Mouse (Mus musculus) neural tube, embryonic 11.5 days (tissue): ENCODE results near the gene Cga. TPM values are rescaled to one million over a fixed set of nuclear protein-coding genes. Genes with fewer than 3 reads are reported as not detected.

ENCODE experiments used
- ATAC-seq: fragments of 200-750 bp; cut with Nextera tagmentation; 2 replicates; pipeline ENCODE4 v1.8.0; 2017; ENCODE audit warnings: moderate number of reproducible peaks, mild to moderate bottlenecking, moderate TSS enrichment, moderate library complexity; ENCODE audit not compliant: insufficient read depth, low FRiP score, low TSS enrichment
- DNase-seq: peaks from one replicate; pipeline ENCODE4 v3.0.0-alpha.2; 2015; ENCODE audit warnings: low spot score
- H3K27ac ChIP-seq: fragments of 300-500 bp; sonication (generic); 2 replicates; pipeline ENCODE4 v1.5.1; 2014; ENCODE audit warnings: low read depth, mild to moderate bottlenecking, low read length
- H3K27me3 ChIP-seq: fragments of 300-500 bp; sonication (generic); 2 replicates; pipeline ENCODE4 v1.6.1; 2014; ENCODE audit warnings: mild to moderate bottlenecking, low read length, mixed read lengths; ENCODE audit not compliant: control insufficient read depth, insufficient read depth
- H3K36me3 ChIP-seq: fragments of 300-500 bp; sonication (generic); 2 replicates; pipeline ENCODE4 v1.6.1; 2014; ENCODE audit warnings: mild to moderate bottlenecking, low read length, moderate library complexity, mixed read lengths; ENCODE audit not compliant: control insufficient read depth, insufficient read depth
- H3K4me1 ChIP-seq: fragments of 300-500 bp; sonication (generic); 2 replicates; pipeline ENCODE4 v1.6.1; 2014; ENCODE audit warnings: low read length, mixed read lengths; ENCODE audit not compliant: control insufficient read depth, insufficient read depth
- H3K4me2 ChIP-seq: fragments of 300-500 bp; sonication (generic); 2 replicates; pipeline ENCODE4 v1.6.1; 2014; ENCODE audit warnings: low read depth, mild to moderate bottlenecking, moderate library complexity
- H3K4me3 ChIP-seq: fragments of 300-500 bp; sonication (generic); 2 replicates; pipeline ENCODE4 v1.5.1; 2014; ENCODE audit warnings: low read depth, low read length
- H3K9ac ChIP-seq: fragments of 300-500 bp; sonication (generic); 2 replicates; pipeline ENCODE4 v1.6.1; 2014; ENCODE audit warnings: mild to moderate bottlenecking, low read length
- H3K9me3 ChIP-seq: fragments of 300-500 bp; sonication (generic); 2 replicates; pipeline ENCODE4 v1.6.1; 2016; ENCODE audit warnings: low read length; ENCODE audit not compliant: control insufficient read depth
- WGBS: fragments of 180-500 bp; shearing (Covaris S2); extraction: QIAGEN DNeasy Blood & Tissue Kit; methylation state at CpG from one replicate; pipeline ENCODE4 v1.1.7; 2014; 5-methylcytosine and 5-hydroxymethylcytosine counted together
- polyA plus RNA-seq: library from polyadenylated mRNA; unstranded; fragments of >200 nt; fragmentation: Nextera tagmentation; extraction: Ambion mirVana; gene quantifications from 2 replicates; pipeline ENCODE4 v1.2.1, GENCODE M21; 2014

Gene Cga
- polyA plus RNA-seq, 1 experiment from 2014 or later = not detected

GRCm38 (mm10) chr4:34869813-34870212 is 23.8 kb upstream of the Cga start:
- ATAC-seq = no peak
- DNase-seq = no peak
- H3K27me3 ChIP-seq = no peaks in the 10 kb centered on the region
- no peak overlapping the region for H3K27ac ChIP-seq
- no peak overlapping the region for H3K9ac ChIP-seq
- WGBS = 92% methylated on average over 3 of the region's 3 CpGs
- H3K4me2 ChIP-seq = no peak overlapping the region
- H3K4me1 ChIP-seq = no peaks in the 10 kb centered on the region
- no peaks in the 10 kb centered on the region for H3K9me3 ChIP-seq
- no peak overlapping the region for H3K4me3 ChIP-seq
- H3K36me3 ChIP-seq = no peaks in the 10 kb centered on the region

GRCm38 (mm10) chr4:34872896-34873495 is 20.6 kb upstream of the Cga start:
- Histone ChIP-seq H3K27ac (no peak overlapping the region), H3K36me3 (no peaks in the 10 kb centered on the region; the same call in 1 of the 2 replicates), H3K9ac (no peak overlapping the region), H3K9me3 (no peaks in the 10 kb centered on the region; the same call in 1 of the 2 replicates), H3K4me2 (no peak overlapping the region), H3K4me1 (no peaks in the 10 kb centered on the region), H3K4me3 (no peak overlapping the region), H3K27me3 (no peaks in the 10 kb centered on the region)
- ATAC-seq (no peak), DNase-seq (no peak)
- 87% methylated on average over 3 of the region's 4 CpGs for WGBS

- no peaks in the 10 kb centered on the region for H3K4me1 ChIP-seq
- no peak overlapping the region for H3K27ac ChIP-seq
- no peak overlapping the region for H3K4me3 ChIP-seq
- 97% methylated on average over 1 of the region's 1 CpGs for WGBS
- no peak overlapping the region for H3K9ac ChIP-seq
- H3K36me3 ChIP-seq = no peaks in the 10 kb centered on the region; the same call in 1 of the 2 replicates
- no peaks in the 10 kb centered on the region; the same call in 1 of the 2 replicates for H3K9me3 ChIP-seq
- ATAC-seq = no peak
- no peak for DNase-seq
- H3K4me2 ChIP-seq = no peak overlapping the region
- H3K27me3 ChIP-seq = no peaks in the 10 kb centered on the region
Observed at GRCm38 (mm10) chr4:34874234-34874633, 19.3 kb upstream of the Cga start.

GRCm38 (mm10) chr4:34880921-34881650 is 12.5 kb upstream of the Cga start:
- no peak overlapping the region for H3K27ac ChIP-seq
- 92% methylated on average over 10 of the region's 10 CpGs for whole genome bisulfite sequencing
- peak overlapping the region; percentile 95 for H3K4me3 ChIP-seq
- H3K4me2 ChIP-seq = peak overlapping the region; percentile 70
- H3K9ac ChIP-seq = no peak overlapping the region
- H3K36me3 ChIP-seq = no peaks in the 10 kb centered on the region; the same call in 1 of the 2 replicates
- H3K9me3 ChIP-seq = no peaks in the 10 kb centered on the region; the same call in 1 of the 2 replicates
- H3K27me3 ChIP-seq = no peaks in the 10 kb centered on the region
- peaks cover 9% of the 10 kb centered on the region; the same call in 1 of the 2 replicates for H3K4me1 ChIP-seq
- no peak for ATAC-seq
- no peak for DNase-seq

GRCm38 (mm10) chr4:34881851-34882250 is 11.7 kb upstream of the Cga start:
- 0 out of 2 replicates have a peak overlapping the region, but pooled peaks have one; percentile 99 for H3K27ac ChIP-seq
- DNase-seq (no peak), ATAC-seq (no peak)
- no peaks in the 10 kb centered on the region; the same call in 1 of the 2 replicates for H3K9me3 ChIP-seq
- no peaks in the 10 kb centered on the region; the same call in 1 of the 2 replicates for H3K36me3 ChIP-seq
- H3K4me1 ChIP-seq = peaks cover 9% of the 10 kb centered on the region; the same call in 1 of the 2 replicates
- no peaks in the 10 kb centered on the region for H3K27me3 ChIP-seq
- 21% methylated on average over 4 of the region's 4 CpGs for WGBS
- peak overlapping the region; percentile 95 for H3K4me3 ChIP-seq
- peak overlapping the region; percentile 99 for H3K9ac ChIP-seq
- H3K4me2 ChIP-seq = peak overlapping the region; percentile 70

GRCm38 (mm10) chr4:34882291-34882769 is 11.2 kb upstream of the Cga start:
- H3K36me3 ChIP-seq = no peaks in the 10 kb centered on the region; the same call in 1 of the 2 replicates
- H3K27ac ChIP-seq = peak overlapping the region; percentile 99
- under 1% methylated on average over 45 of the region's 58 CpGs for WGBS
- peak; percentile 74 for DNase-seq
- peak; percentile 64 for ATAC-seq
- no peaks in the 10 kb centered on the region for H3K27me3 ChIP-seq
- peaks cover 10% of the 10 kb centered on the region for H3K4me1 ChIP-seq
- no peaks in the 10 kb centered on the region; the same call in 1 of the 2 replicates for H3K9me3 ChIP-seq
- H3K9ac ChIP-seq = peak overlapping the region; percentile 99
- peak overlapping the region; percentile 70 for H3K4me2 ChIP-seq
- H3K4me3 ChIP-seq = peak overlapping the region; percentile 95

- peak within 1 kb of the TSS; percentile 95 for H3K4me3 ChIP-seq
- DNase-seq (peak; percentile 96), ATAC-seq (peak; percentile 95)
- peak within 1 kb of the TSS; percentile 70 for H3K4me2 ChIP-seq
- peak within 1 kb of the TSS; percentile 99 for H3K9ac ChIP-seq
- peaks cover 12% of the 10 kb centered on the region for H3K4me1 ChIP-seq
- no peaks in the 10 kb centered on the region for H3K36me3 ChIP-seq
- peak within 1 kb of the TSS; percentile 99 for H3K27ac ChIP-seq
- WGBS = under 1% methylated on average over 36 of the region's 44 CpGs
- H3K27me3 ChIP-seq = no peaks in the 10 kb centered on the region
- H3K9me3 ChIP-seq = no peaks in the 10 kb centered on the region
Observed at GRCm38 (mm10) chr4:34882818-34883217, 10.8 kb upstream of the Cga start, which contains the start of gene Zfp292. Gene Zfp292, minus strand, starts transcription at chr4:34882960.

GRCm38 (mm10) chr4:34883366-34884029 is 10.1 kb upstream of the Cga start:
- DNase-seq = no peak

More at GRCm38 (mm10) chr4:34883366-34884029, 10.1 kb upstream of the Cga start:
- H3K9me3 ChIP-seq = no peaks in the 10 kb centered on the region
- no peaks in the 10 kb centered on the region for H3K36me3 ChIP-seq
- no peaks in the 10 kb centered on the region for H3K27me3 ChIP-seq
- peak overlapping the region; percentile 70 for H3K4me2 ChIP-seq
- H3K4me3 ChIP-seq = peak overlapping the region; percentile 95
- H3K9ac ChIP-seq = peak overlapping the region; percentile 99
- peaks cover 12% of the 10 kb centered on the region for H3K4me1 ChIP-seq
- peak overlapping the region; percentile 99 for H3K27ac ChIP-seq
- ATAC-seq = no peak
- WGBS = 38% methylated on average over 16 of the region's 16 CpGs
